Mouse (Mus musculus): ENCODE measurements around the gene Ect2l. TPM values are rescaled to one million over a fixed set of nuclear protein-coding genes. Genes with fewer than 3 reads are reported as not detected.

The Ect2l gene
- polyA plus RNA-seq, 1 experiment from 2014 or later = not detected

Other genes with a start within 250 kb of the Ect2l start
- 35.1 and 42.4 TPM in 2 replicates for gene Abracl, start 187.6 kb downstream of the Ect2l start, polyA plus RNA-seq (2015; fragmentation: Nextera tagmentation; extraction: Ambion mirVana)
- gene Reps1, start 155.0 kb downstream of the Ect2l start, polyA plus RNA-seq (2015; fragmentation: Nextera tagmentation; extraction: Ambion mirVana) = 2.7 and 3.0 TPM in 2 replicates
- 5.9 and 7.6 TPM in 2 replicates for gene Ccdc28a, start 24.1 kb upstream of the Ect2l start, polyA plus RNA-seq (2015; fragmentation: Nextera tagmentation; extraction: Ambion mirVana)
- gene Nhsl1, start 108.1 kb upstream of the Ect2l start, polyA plus RNA-seq (2015; fragmentation: Nextera tagmentation; extraction: Ambion mirVana) = 0.58 and 0.78 TPM in 2 replicates

Measured in liver, embryonic 16.5 days (tissue).